Mouse (Mus musculus) CH12.LX (cell line): ENCODE data around the gene Cox11. TPM values are rescaled to one million over a fixed set of nuclear protein-coding genes. Genes with fewer than 3 reads are reported as not detected.

Experiments used
- DNase-seq: peaks from one replicate; pipeline ENCODE4 v3.0.0-alpha.2; 2013; ENCODE audit errors: extremely low read depth
- H3K27ac ChIP-seq: 2 replicates; pipeline ENCODE4 v1.5.1; 2012; ENCODE audit warnings: low read depth, mild to moderate bottlenecking, control low read depth, moderate library complexity; ENCODE audit not compliant: insufficient read depth
- H3K27me3 ChIP-seq: replicated peaks from 2 replicates; pipeline ENCODE3; 2012; ENCODE audit warnings: inconsistent platforms
- H3K36me3 ChIP-seq, 2 experiments: replicated peaks in 1 of 2; 2 replicates each; pipeline versions ENCODE3 to v1.6.1; 2012; ENCODE audit warnings: inconsistent platforms in 1 of 2, low read length in 1 of 2, mild to moderate bottlenecking in 1 of 2, mixed read lengths in 1 of 2, moderate library complexity in 1 of 2; ENCODE audit not compliant: control insufficient read depth in 1 of 2, insufficient read depth in 1 of 2
- H3K4me1 ChIP-seq, 2 experiments: 2 replicates each; pipeline ENCODE4 v1.6.1; 2012; ENCODE audit warnings: inconsistent platforms in 1 of 2, moderate library complexity in 1 of 2; ENCODE audit not compliant: insufficient read depth in 2 of 2, control insufficient read depth in 1 of 2
- H3K4me2 ChIP-seq: 2 replicates; pipeline ENCODE4 v1.6.1; 2012; ENCODE audit warnings: low read depth, mild to moderate bottlenecking, control low read depth; ENCODE audit not compliant: poor library complexity, insufficient read depth, severe bottlenecking
- H3K4me3 ChIP-seq, 3 experiments: fragments of 150-350 bp in 1 of 3; sonication (generic) in 1 of 3; replicated peaks in 1 of 3; 2 replicates each; pipeline versions ENCODE3 to v1.5.1; 2011 to 2012; ENCODE audit warnings: low read depth in 2 of 3, low read length in 2 of 3, mild to moderate bottlenecking in 2 of 3, moderate library complexity in 2 of 3, control low read depth in 1 of 3, improper control_type of control experiment in 1 of 3, inconsistent platforms in 1 of 3, mixed read lengths in 1 of 3; ENCODE audit not compliant: poor library complexity in 1 of 3
- H3K79me2 ChIP-seq: replicated peaks from 2 replicates; pipeline ENCODE4 v1.6.1; 2012; ENCODE audit warnings: mild to moderate bottlenecking, moderate library complexity; ENCODE audit not compliant: control insufficient read depth, poor library complexity, insufficient read depth, severe bottlenecking; ENCODE audit errors: extremely low read depth
- H3K9ac ChIP-seq: 2 replicates; pipeline ENCODE4 v1.6.1; 2012; ENCODE audit warnings: low read depth, mild to moderate bottlenecking, control low read depth, moderate library complexity; ENCODE audit not compliant: insufficient read depth
- H3K9me3 ChIP-seq: replicated peaks from 2 replicates; pipeline ENCODE3; 2012; ENCODE audit warnings: low read length, inconsistent platforms, mixed read lengths
- BHLHE40 ChIP-seq: IDR thresholded peaks from 2 replicates; pipeline ENCODE4 v1.6.1; 2011; ENCODE audit warnings: mild to moderate bottlenecking, low read depth, low read length, improper control_type of control experiment
- CHD1 ChIP-seq: IDR thresholded peaks from 2 replicates; pipeline ENCODE4 v1.6.1; 2012; ENCODE audit warnings: low read depth, low read length, improper control_type of control experiment, inconsistent platforms
- E2F4 ChIP-seq: IDR thresholded peaks from 2 replicates; pipeline ENCODE4 v1.6.1; 2011; ENCODE audit warnings: low read depth, low read length, improper control_type of control experiment; ENCODE audit not compliant: insufficient replicate concordance
- ETS1 ChIP-seq: conservative IDR thresholded peaks from 2 replicates; pipeline ENCODE4 v1.6.1; 2012; ENCODE audit warnings: low read depth, mild to moderate bottlenecking, inconsistent platforms, low read length, improper control_type of control experiment, moderate library complexity
- GABPA ChIP-seq: IDR thresholded peaks from 2 replicates; pipeline ENCODE4 v1.6.1; 2012; ENCODE audit warnings: low read depth, low read length, improper control_type of control experiment, inconsistent platforms; ENCODE audit not compliant: insufficient replicate concordance
- JUN ChIP-seq: IDR thresholded peaks from 2 replicates; pipeline ENCODE4 v1.6.1; 2011; ENCODE audit warnings: low read depth, mild to moderate bottlenecking, low read length, improper control_type of control experiment, moderate library complexity; ENCODE audit not compliant: insufficient read depth
- JUND ChIP-seq: conservative IDR thresholded peaks from 2 replicates; pipeline ENCODE4 v1.6.1; 2011; ENCODE audit warnings: low read depth, low read length, improper control_type of control experiment
- KAT2A ChIP-seq: IDR thresholded peaks from 2 replicates; pipeline ENCODE4 v1.6.1; 2012; ENCODE audit warnings: low read length, improper control_type of control experiment, inconsistent platforms; ENCODE audit not compliant: insufficient replicate concordance
- MYC ChIP-seq: IDR thresholded peaks from 2 replicates; pipeline ENCODE4 v1.6.1; 2011; ENCODE audit warnings: low read depth, mild to moderate bottlenecking, improper control_type of control experiment, low read length
- NRF1 ChIP-seq: IDR thresholded peaks from 2 replicates; pipeline ENCODE4 v1.6.1; 2014; ENCODE audit warnings: low read depth, mild to moderate bottlenecking, inconsistent platforms, low read length, improper control_type of control experiment, moderate library complexity
- PAX5 ChIP-seq: IDR thresholded peaks from 2 replicates; pipeline ENCODE4 v1.6.1; 2012; ENCODE audit warnings: low read length, inconsistent platforms, mixed read lengths
- RAD21 ChIP-seq: IDR thresholded peaks from 2 replicates; pipeline ENCODE4 v1.6.1; 2011; ENCODE audit warnings: low read depth, mild to moderate bottlenecking, low read length, improper control_type of control experiment, moderate library complexity
- SIN3A ChIP-seq: IDR thresholded peaks from 2 replicates; pipeline ENCODE4 v1.6.1; 2012; ENCODE audit warnings: low read length, improper control_type of control experiment, inconsistent platforms
- SMC3 ChIP-seq: IDR thresholded peaks from 2 replicates; pipeline ENCODE4 v1.6.1; 2011; ENCODE audit warnings: low read depth, low read length, improper control_type of control experiment
- TBP ChIP-seq: conservative IDR thresholded peaks from 2 replicates; pipeline ENCODE4 v1.6.1; 2011; ENCODE audit warnings: low read depth, low read length, improper control_type of control experiment
- TCF12 ChIP-seq: IDR thresholded peaks from 2 replicates; pipeline ENCODE4 v1.6.1; 2014; ENCODE audit warnings: low read depth, mild to moderate bottlenecking, inconsistent platforms, low read length, improper control_type of control experiment
- UBTF ChIP-seq: IDR thresholded peaks from 2 replicates; pipeline ENCODE4 v1.6.1; 2012; ENCODE audit warnings: low read depth, mild to moderate bottlenecking, inconsistent platforms, low read length, improper control_type of control experiment, moderate library complexity
- USF2 ChIP-seq: conservative IDR thresholded peaks from 2 replicates; pipeline ENCODE4 v1.6.1; 2011; ENCODE audit warnings: low read depth, low read length, improper control_type of control experiment
- ZNF384 ChIP-seq: IDR thresholded peaks from 2 replicates; pipeline ENCODE4 v1.6.1; 2012; ENCODE audit warnings: low read depth, low read length, improper control_type of control experiment, inconsistent platforms
- dilution Hi-C: fragments of 300-500 bp; cut with MboI; formaldehyde crosslinking; loops from 2 replicates; pipeline ENCODE4 v1.14.3; 2020; ENCODE audit warnings: low sequenced_read_pairs; ENCODE audit not compliant: extremely low pct_unique_long_range_greater_than_20kb, extremely low pct_ligation_motif_present
- in situ Hi-C: fragments of 300-500 bp; cut with MboI; formaldehyde crosslinking; loops from 3 replicates; pipeline ENCODE4 v1.14.3; 2019; ENCODE audit warnings: low sequenced_read_pairs, low pct_ligation_motif_present, low pct_unique_long_range_greater_than_20kb, mixed read lengths
- polyA plus RNA-seq: library from polyadenylated mRNA; unstranded; fragments of >175 nt; gene quantifications from 2 replicates; pipeline ENCODE4 v1.2.1, GENCODE M21; 2012; ENCODE audit warnings: low read depth; ENCODE audit not compliant: insufficient read length
- total RNA-seq, 2 experiments: library from RNA; depleted of rRNA; stranded (reverse); fragments of 300-350 nt in 1 of 2; fragments of >200 nt in 1 of 2; gene quantifications; 2 replicates each; pipeline ENCODE4 v1.2.3; 2012 to 2014

Gene Cox11
- total and polyA plus RNA-seq, 3 experiments, result 43.2 to 64.3 (median 61.4) TPM

DNA sequence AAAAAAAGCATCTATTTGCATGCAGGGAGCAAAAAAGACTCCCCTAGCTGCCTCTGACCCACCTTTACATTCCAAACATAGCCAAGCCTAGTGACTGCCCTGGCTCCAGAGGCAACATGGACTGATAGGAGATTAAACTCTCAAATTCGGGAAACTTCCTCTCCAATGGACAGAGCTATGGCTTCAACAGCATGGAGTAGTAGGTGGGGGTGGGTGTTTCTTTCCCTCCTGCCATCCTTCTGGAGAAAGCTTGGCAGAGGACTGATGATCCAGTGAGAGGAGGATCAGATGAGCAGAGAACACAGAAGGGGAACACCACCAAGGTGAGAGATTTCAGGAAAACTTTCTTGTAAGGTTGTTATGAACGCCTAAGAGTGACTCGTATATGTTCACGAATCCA lies 14.6 kb downstream of the Cox11 start:
- Histone ChIP-seq H3K4me3 (no peak overlapping the region), H3K9ac (no peak overlapping the region), H3K79me2 (no peaks in the 10 kb centered on the region), H3K4me2 (no peak overlapping the region), H3K36me3 (peaks cover 13 to 34% of the 10 kb centered on the region in 2 experiments), H3K9me3 (no peaks in the 10 kb centered on the region), H3K27ac (no peak overlapping the region), H3K27me3 (no peaks in the 10 kb centered on the region), H3K4me1 (no peaks in the 10 kb centered on the region)
- dilution Hi-C loops (no loop called here), in situ Hi-C loops (no loop called here)
- DNase-seq, result no peak
- no peak for TF ChIP-seq SMC3
- TF ChIP-seq TCF12, result no peak
- TF ChIP-seq GABPA, result no peak
- TF ChIP-seq JUND, result no peak
- no peak for TF ChIP-seq JUN
- no peak for TF ChIP-seq SIN3A
- TF ChIP-seq NRF1, result no peak
- no peak for TF ChIP-seq E2F4
- TF ChIP-seq ETS1, result no peak
- TF ChIP-seq, all 38 proteins: peak for 0

DNA sequence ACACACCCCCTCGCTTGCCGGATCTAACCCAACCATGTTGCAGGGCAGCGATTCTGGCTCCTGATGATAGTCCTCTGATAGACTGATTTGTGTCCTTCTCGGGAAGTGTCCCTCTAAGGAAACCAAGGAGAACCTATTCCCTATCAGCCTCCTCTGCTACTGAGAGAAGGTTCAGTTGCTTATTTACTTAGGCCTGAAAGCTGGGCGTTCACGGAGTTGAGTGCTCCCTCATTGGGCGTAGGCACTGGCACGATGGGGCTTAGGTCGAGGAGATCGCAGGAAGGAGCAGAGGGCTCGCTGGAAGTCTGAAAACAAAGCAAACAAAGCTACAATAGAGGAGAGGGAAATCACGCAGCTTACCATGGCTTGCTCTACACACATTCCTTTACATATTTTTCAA lies 19.6 kb downstream of the Cox11 start:
- TF ChIP-seq CHD1 (no peak), BHLHE40 (no peak), E2F4 (no peak), USF2 (no peak), KAT2A (no peak), UBTF (no peak), RAD21 (no peak), ZNF384 (no peak), JUN (no peak), TBP (no peak), PAX5 (no peak), MYC (no peak), JUND (no peak), SMC3 (no peak)
- no peaks in the 10 kb centered on the region for H3K4me1 ChIP-seq
- no peak overlapping the region for H3K9ac ChIP-seq
- H3K27me3 ChIP-seq, result no peaks in the 10 kb centered on the region
- H3K9me3 ChIP-seq, result no peaks in the 10 kb centered on the region
- H3K27ac ChIP-seq, result no peak overlapping the region
- no peak overlapping the region for H3K4me3 ChIP-seq
- no peak overlapping the region for H3K4me2 ChIP-seq
- DNase-seq, result no peak
- dilution Hi-C loops (no loop called here), in situ Hi-C loops (no loop called here)
- H3K36me3 ChIP-seq, result peaks cover 0 to 2% of the 10 kb centered on the region in 2 experiments
- no peaks in the 10 kb centered on the region for H3K79me2 ChIP-seq
